Mouse (Mus musculus): Measurements from ENCODE around the gene Gm6034. TPM values are rescaled to one million over a fixed set of nuclear protein-coding genes. Genes with fewer than 3 reads are reported as not detected.
"Not testable (repeated sequence)": the region's sequence is repeated elsewhere in the genome, so short reads cannot be mapped to it uniquely, and the experiment has no call there.

Gene Gm6034
- polyA plus RNA-seq, 1 experiment from 2014 or later: not detected

DNA sequence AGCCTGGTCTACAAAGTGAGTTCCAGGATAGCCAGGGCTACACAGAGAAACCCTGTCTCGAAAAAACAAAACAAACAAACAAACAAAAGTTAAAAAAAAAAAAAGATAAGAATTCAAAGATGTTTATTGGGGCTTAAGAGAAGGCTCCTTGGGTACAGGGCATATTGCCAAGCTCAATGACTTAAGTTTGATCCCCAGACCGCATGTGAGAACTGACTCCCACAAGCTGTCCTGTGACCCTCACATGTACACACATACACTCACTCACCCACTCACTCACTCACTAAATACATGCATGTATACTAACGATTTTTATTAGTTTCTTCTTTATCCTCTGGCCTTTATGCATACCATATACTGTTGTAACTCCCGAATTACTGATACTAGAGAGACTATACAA, 42.4 kb upstream of the Gm6034 start:
- no peak for ATAC-seq (ENCODE audit: low read depth)
- no peak overlapping the region for H3K9ac ChIP-seq (ENCODE audit: low read length)

GRCm38 (mm10) chr17:36001121-36001897, 41.5 kb upstream of the Gm6034 start:
- Histone ChIP-seq H3K4me3 (ENCODE audit: low read length) (no peak overlapping the region), H3K27ac (ENCODE audit: low read length) (no peak overlapping the region), H3K9ac (ENCODE audit: low read length) (no peak overlapping the region), H3K4me1 (replicated peaks; ENCODE audit: control insufficient read depth, insufficient read depth, low read length) (peaks cover 8% of the 10 kb centered on the region), H3K4me2 (ENCODE audit: low read depth, low read length) (no peak overlapping the region), H3K36me3 (ENCODE audit: control insufficient read depth, insufficient read depth, low read length) (no peaks in the 10 kb centered on the region), H3K9me3 (ENCODE audit: control insufficient read depth, low read length) (no peaks in the 10 kb centered on the region; the same call in 1 of the 2 replicates), H3K27me3 (ENCODE audit: control insufficient read depth, insufficient read depth, low read depth, low read length) (no peaks in the 10 kb centered on the region)
- 87% methylated on average over 12 of the region's 12 CpGs for WGBS
- no peak for ATAC-seq (ENCODE audit: low read depth)

More for the DNA sequence above, 42.4 kb upstream of the Gm6034 start:
- Histone ChIP-seq H3K9me3 (ENCODE audit: control insufficient read depth, low read length) (no peaks in the 10 kb centered on the region), H3K4me1 (replicated peaks; ENCODE audit: control insufficient read depth, insufficient read depth, low read length) (peaks cover 11% of the 10 kb centered on the region), H3K4me2 (ENCODE audit: low read depth, low read length) (no peak overlapping the region), H3K36me3 (ENCODE audit: control insufficient read depth, insufficient read depth, low read length) (no peaks in the 10 kb centered on the region), H3K27me3 (ENCODE audit: control insufficient read depth, insufficient read depth, low read depth, low read length) (no peaks in the 10 kb centered on the region), H3K4me3 (ENCODE audit: low read length) (no peak overlapping the region), H3K27ac (ENCODE audit: low read length) (no peak overlapping the region)
- 74% methylated on average over 4 of the region's 4 CpGs for WGBS

DNA sequence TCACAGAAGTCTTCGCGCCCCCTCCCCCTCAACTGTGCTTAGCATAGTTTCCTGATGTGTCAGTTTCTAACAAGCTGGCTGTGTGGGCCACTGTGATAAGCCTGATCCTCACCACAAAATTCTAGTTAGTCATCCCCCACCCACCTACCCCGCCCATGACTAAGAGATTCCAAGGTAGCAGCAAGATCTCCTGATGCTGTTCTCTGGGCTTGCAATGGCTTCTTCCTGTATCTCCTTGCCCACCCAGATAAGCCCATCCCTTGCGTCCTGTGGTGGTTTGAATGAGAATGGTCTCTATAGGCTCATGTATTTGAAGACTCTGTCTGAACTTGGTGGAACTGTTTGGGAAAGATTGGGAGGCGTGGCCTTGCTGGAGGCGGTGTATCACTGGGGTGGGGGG, 40.8 kb upstream of the Gm6034 start:
- WGBS: 92% methylated on average over 6 of the region's 6 CpGs
- no peaks in the 10 kb centered on the region for H3K36me3 ChIP-seq (ENCODE audit: control insufficient read depth, insufficient read depth, low read length)
- H3K9me3 ChIP-seq (ENCODE audit: control insufficient read depth, low read length): no peaks in the 10 kb centered on the region; the same call in 1 of the 2 replicates
- no peak overlapping the region for H3K27ac ChIP-seq (ENCODE audit: low read length)
- H3K9ac ChIP-seq (ENCODE audit: low read length): no peak overlapping the region
- no peak overlapping the region for H3K4me3 ChIP-seq (ENCODE audit: low read length)
- H3K4me2 ChIP-seq (ENCODE audit: low read depth, low read length): no peak overlapping the region
- H3K4me1 ChIP-seq (replicated peaks; ENCODE audit: control insufficient read depth, insufficient read depth, low read length): peaks cover 8% of the 10 kb centered on the region
- H3K27me3 ChIP-seq (ENCODE audit: control insufficient read depth, insufficient read depth, low read depth, low read length): no peaks in the 10 kb centered on the region
- ATAC-seq (ENCODE audit: low read depth): no peak

DNA sequence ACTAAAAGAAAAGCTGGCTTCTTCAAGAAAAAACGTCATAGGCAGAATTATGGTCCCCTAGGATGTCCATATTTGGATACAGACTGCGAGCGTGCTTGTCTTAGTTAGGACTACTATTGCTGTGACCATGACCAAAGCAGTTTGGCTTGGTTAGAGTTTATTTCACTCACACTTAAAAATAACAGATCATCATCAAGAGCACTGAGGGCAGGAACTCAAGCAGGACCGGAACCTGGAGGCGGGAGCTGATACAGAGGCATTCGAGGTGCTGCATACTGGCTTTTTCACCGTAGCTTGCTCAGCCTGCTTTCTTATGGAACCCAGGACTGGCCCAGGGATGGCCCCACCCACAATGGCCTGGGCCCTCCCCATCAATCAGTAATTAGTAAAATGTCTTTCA, 39.4 kb upstream of the Gm6034 start:
- no peak for ATAC-seq (ENCODE audit: low read depth)

DNA sequence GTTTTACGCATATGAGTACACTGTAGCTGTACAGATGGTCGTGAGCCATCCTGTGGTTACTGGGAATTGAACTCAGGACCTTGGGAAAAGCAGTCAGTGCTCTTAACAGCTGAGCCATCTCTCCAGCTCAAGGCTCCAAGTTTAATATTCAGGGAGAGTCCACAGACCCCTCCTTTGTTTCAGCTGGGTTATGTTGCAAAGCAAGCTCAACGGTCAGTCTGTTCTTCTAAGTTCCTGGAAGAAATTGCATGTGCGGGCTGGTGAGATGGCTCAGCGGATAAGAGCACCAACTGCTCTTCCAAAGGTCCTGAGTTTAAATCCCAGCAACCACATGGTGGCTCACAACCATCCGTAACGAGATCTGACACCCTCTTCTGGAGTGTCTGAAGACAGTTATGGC, 38.4 kb upstream of the Gm6034 start:
- not testable (repeated sequence) for H3K36me3 ChIP-seq (ENCODE audit: control insufficient read depth, insufficient read depth, low read length); H3K27me3 ChIP-seq (ENCODE audit: control insufficient read depth, insufficient read depth, low read depth, low read length); H3K9me3 ChIP-seq (ENCODE audit: control insufficient read depth, low read length); H3K4me3 ChIP-seq (ENCODE audit: low read length); H3K4me2 ChIP-seq (ENCODE audit: low read depth, low read length); H3K9ac ChIP-seq (ENCODE audit: low read length); ATAC-seq (ENCODE audit: low read depth); H3K4me1 ChIP-seq (replicated peaks; ENCODE audit: control insufficient read depth, insufficient read depth, low read length); H3K27ac ChIP-seq (ENCODE audit: low read length)
- WGBS: 88% methylated on average over 7 of the region's 7 CpGs

More for the DNA sequence above, 39.4 kb upstream of the Gm6034 start:
- Histone ChIP-seq H3K4me3 (ENCODE audit: low read length) (no peak overlapping the region), H3K27ac (ENCODE audit: low read length) (no peak overlapping the region), H3K4me2 (ENCODE audit: low read depth, low read length) (no peak overlapping the region), H3K27me3 (ENCODE audit: control insufficient read depth, insufficient read depth, low read depth, low read length) (no peaks in the 10 kb centered on the region), H3K4me1 (replicated peaks; ENCODE audit: control insufficient read depth, insufficient read depth, low read length) (no peaks in the 10 kb centered on the region), H3K9ac (ENCODE audit: low read length) (no peak overlapping the region), H3K36me3 (ENCODE audit: control insufficient read depth, insufficient read depth, low read length) (no peaks in the 10 kb centered on the region), H3K9me3 (ENCODE audit: control insufficient read depth, low read length) (no peaks in the 10 kb centered on the region; the same call in 1 of the 2 replicates)
- 87% methylated on average over 7 of the region's 7 CpGs for WGBS

DNA sequence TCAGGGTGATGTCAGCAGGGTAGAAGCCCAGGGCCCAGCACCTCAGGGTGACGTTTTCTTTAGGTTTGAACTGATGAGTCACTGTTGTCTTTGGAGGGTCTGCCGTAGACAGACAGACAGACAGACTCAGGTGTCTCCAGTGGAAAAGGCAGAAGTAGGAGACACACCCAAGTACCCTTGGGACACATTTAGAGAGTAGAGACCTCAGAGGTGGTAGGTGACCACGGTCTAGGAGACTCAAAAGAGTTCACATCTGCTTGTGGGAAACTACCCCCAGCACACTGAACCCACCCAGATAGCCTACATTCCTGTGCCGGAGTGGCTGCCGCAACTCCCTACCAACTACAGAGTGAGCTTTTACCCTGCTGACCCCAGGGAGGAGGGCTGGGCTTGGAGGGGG, 27.8 kb upstream of the Gm6034 start:
- Histone ChIP-seq H3K27ac (ENCODE audit: low read length) (no peak overlapping the region), H3K4me3 (ENCODE audit: low read length) (no peak overlapping the region), H3K4me2 (ENCODE audit: low read depth, low read length) (no peak overlapping the region), H3K36me3 (ENCODE audit: control insufficient read depth, insufficient read depth, low read length) (peaks cover 2% of the 10 kb centered on the region; the same call in 1 of the 2 replicates), H3K27me3 (ENCODE audit: control insufficient read depth, insufficient read depth, low read depth, low read length) (no peaks in the 10 kb centered on the region), H3K9me3 (ENCODE audit: control insufficient read depth, low read length) (no peaks in the 10 kb centered on the region), H3K9ac (ENCODE audit: low read length) (no peak overlapping the region), H3K4me1 (replicated peaks; ENCODE audit: control insufficient read depth, insufficient read depth, low read length) (no peaks in the 10 kb centered on the region)
- 89% methylated on average over 5 of the region's 5 CpGs for WGBS
- no peak for ATAC-seq (ENCODE audit: low read depth)

DNA sequence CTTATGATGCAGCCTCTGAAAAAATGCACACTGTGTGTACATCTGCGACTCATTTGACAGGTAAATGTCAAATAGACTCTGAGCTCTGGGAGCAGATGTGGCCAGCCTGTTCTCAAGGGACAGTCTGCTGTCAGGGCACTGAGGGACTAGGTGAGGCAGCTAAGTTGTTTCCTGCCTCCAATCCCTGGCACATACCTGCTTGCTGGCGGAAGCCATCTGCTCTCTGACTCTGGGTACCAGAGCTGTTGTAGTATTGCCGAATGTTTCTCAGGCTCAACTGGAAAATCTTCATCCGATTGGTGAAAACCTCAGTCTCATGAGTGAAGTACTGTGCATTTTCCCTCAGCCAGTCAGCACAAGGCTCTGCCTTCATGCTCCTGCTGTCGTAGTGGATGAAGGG, 25.7 kb upstream of the Gm6034 start:
- no peak overlapping the region for H3K27ac ChIP-seq (ENCODE audit: low read length)
- no peak overlapping the region for H3K4me2 ChIP-seq (ENCODE audit: low read depth, low read length)
- H3K9me3 ChIP-seq (ENCODE audit: control insufficient read depth, low read length): no peaks in the 10 kb centered on the region
- 78% methylated on average over 5 of the region's 5 CpGs for WGBS
- peaks cover 2% of the 10 kb centered on the region; the same call in 1 of the 2 replicates for H3K36me3 ChIP-seq (ENCODE audit: control insufficient read depth, insufficient read depth, low read length)
- H3K4me1 ChIP-seq (replicated peaks; ENCODE audit: control insufficient read depth, insufficient read depth, low read length): no peaks in the 10 kb centered on the region
- no peak for ATAC-seq (ENCODE audit: low read depth)
- no peak overlapping the region for H3K4me3 ChIP-seq (ENCODE audit: low read length)
- no peak overlapping the region for H3K9ac ChIP-seq (ENCODE audit: low read length)
- no peaks in the 10 kb centered on the region for H3K27me3 ChIP-seq (ENCODE audit: control insufficient read depth, insufficient read depth, low read depth, low read length)

DNA sequence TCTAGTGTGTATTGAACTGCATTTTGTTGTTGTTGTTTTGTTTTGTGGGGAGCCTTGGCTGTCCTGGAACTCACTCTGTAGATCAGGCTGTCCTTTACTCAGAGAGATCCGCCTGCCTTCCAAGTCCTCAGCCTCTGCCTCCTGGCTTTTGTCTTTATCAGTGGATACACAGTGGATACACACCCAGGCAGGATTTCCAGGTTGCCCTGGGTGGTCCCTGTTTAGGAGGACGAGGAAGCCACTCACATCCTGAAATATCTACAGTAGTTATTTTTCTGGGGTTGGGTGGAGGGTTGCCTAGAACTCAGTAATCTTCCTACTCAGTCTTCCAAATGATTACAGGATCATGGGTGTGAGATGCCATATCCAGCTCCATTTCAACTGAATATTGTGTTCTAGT, 23.8 kb upstream of the Gm6034 start:
- H3K9me3 ChIP-seq (ENCODE audit: control insufficient read depth, low read length): no peaks in the 10 kb centered on the region
- WGBS: 47% methylated on average over 2 of the region's 2 CpGs
- H3K4me2 ChIP-seq (ENCODE audit: low read depth, low read length): no peak overlapping the region
- peaks cover 9% of the 10 kb centered on the region for H3K4me1 ChIP-seq (replicated peaks; ENCODE audit: control insufficient read depth, insufficient read depth, low read length)
- H3K9ac ChIP-seq (ENCODE audit: low read length): no peak overlapping the region
- H3K27ac ChIP-seq (ENCODE audit: low read length): no peak overlapping the region
- no peak for ATAC-seq (ENCODE audit: low read depth)
- H3K4me3 ChIP-seq (ENCODE audit: low read length): no peak overlapping the region
- H3K36me3 ChIP-seq (ENCODE audit: control insufficient read depth, insufficient read depth, low read length): peaks cover 2% of the 10 kb centered on the region; the same call in 1 of the 2 replicates
- H3K27me3 ChIP-seq (ENCODE audit: control insufficient read depth, insufficient read depth, low read depth, low read length): no peaks in the 10 kb centered on the region

DNA sequence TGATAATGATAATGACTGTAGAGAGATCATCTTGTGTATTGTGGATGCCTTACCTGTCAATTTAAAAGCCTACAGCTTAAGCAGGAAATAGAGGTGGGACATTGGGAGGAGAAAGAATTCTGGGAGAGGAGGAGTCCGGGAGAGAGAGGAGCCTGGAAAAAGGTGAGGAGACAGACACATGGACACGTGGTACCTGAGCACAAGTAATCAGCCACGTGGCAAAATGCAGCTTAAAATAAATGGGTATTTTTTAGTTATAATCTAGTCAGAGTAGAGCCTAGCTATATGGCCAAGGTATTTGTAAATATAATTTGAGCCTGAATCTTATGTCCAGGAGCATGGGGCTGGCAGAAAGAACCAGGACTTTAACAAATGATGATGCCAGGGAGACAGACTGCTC, 23.2 kb upstream of the Gm6034 start:
- H3K27ac ChIP-seq (ENCODE audit: low read length): no peak overlapping the region
- H3K9ac ChIP-seq (ENCODE audit: low read length): no peak overlapping the region
- H3K4me1 ChIP-seq (replicated peaks; ENCODE audit: control insufficient read depth, insufficient read depth, low read length): peaks cover 11% of the 10 kb centered on the region
- 62% methylated on average over 3 of the region's 3 CpGs for WGBS
- H3K4me3 ChIP-seq (ENCODE audit: low read length): no peak overlapping the region
- no peaks in the 10 kb centered on the region for H3K36me3 ChIP-seq (ENCODE audit: control insufficient read depth, insufficient read depth, low read length)
- H3K9me3 ChIP-seq (ENCODE audit: control insufficient read depth, low read length): no peaks in the 10 kb centered on the region; the same call in 1 of the 2 replicates
- ATAC-seq (ENCODE audit: low read depth): no peak
- no peaks in the 10 kb centered on the region for H3K27me3 ChIP-seq (ENCODE audit: control insufficient read depth, insufficient read depth, low read depth, low read length)
- H3K4me2 ChIP-seq (ENCODE audit: low read depth, low read length): no peak overlapping the region
